Mouse (Mus musculus) urinary bladder, postnatal 4 days (tissue): ENCODE measurements at regions not wholly inside any gene's neighbourhood (a gene's known extent, or its start where the extent isn't known, plus 50 kb on each side); places are given as distances from the start of the nearest gene placed in this dataset.

Experiments used
- DNase-seq, 2 experiments: peaks; one replicate each; pipeline ENCODE4 v3.0.0; 2021 to 2022; ENCODE audit warnings: low spot score in 2 of 2

DNA sequence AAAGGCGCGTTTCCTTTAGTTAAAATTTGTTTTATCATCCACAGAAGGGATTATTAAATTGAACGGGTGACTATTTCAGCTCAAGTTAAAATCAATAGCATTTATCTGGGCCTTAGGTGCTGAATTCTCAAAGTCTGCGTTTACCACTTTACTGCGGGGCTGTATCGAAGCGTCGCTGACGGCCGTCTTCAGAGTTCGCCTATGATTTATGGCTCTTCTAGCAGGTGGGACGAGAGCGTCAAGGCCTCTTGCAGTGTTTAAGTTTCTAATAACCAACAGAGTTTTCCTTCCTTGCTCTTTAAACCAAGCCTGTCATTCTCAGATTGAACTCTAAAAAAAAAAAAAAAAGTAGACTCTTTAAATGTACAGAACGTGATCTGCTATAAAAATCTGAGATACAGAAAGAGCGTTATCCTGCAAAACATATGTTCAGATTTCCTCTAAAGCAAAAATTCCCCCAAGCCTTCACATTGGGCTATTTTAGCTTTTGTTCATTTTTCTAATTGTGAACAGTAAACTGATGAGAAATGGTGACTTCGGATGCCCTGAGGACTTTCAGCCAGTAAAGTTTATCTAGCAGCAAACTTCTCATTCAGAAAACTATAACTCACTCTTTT is 246.9 kb downstream of the Rpl36a-ps1 start:
- DNase-seq, result no peak

DNA sequence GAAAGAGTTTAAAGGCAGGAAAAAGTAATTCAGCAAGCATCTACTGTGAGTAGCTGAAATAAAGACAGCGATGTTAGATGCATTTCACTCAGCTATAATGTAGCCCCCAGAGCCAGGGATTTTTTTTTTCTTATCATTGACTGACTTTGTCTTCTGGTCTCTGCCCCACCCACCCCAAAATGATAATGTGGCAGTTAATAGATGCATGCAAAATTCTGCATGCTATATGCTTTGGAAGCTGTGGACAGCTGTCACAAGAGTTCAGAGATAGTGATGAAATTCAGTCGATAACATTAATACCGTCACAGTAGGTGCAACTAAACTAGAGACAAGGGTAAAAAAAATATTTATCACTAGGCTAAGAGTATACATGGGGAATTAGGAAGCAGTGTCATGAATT is 263.7 kb downstream of the Rpl36a-ps1 start:
- DNase-seq, result no peak

DNA sequence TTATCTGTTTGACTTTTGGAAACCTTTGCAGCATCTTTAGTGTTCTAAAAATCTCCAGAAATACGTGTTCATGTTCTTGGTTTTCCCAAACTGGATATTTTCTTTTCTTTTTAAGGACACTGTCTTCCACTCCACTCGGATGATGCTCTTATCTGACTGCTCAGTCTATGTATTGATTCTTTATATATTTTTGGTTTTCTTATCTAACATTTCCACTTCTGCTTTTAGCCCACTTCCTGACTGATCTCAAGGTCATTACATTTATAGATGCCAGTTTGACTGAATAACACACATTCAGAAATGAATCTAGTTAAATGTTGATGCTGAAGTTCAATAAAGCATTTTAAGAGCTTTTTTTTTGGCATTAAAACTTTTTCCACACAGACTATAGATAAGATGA is 265.3 kb downstream of the Rpl36a-ps1 start:
- DNase-seq, result no peak

DNA sequence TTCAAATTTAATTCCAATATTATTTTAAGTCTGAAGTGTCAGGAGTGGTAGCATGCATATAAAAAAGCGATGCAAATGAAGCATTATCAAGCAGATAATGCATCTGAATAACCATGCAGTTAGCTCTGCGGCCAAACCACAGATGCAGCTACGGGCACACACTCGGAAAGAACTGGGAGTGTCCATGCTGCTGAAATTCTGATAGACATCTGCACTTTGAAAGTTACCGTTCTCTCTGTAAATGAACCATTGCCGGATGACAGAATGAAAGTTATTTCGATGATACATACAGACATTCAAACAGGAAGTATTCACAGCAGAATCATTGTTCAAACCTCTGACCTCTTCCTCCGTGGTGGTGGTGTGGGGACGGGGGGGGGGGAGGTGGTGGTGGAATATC is 271.6 kb downstream of the Rpl36a-ps1 start:
- DNase-seq, result no peak

DNA sequence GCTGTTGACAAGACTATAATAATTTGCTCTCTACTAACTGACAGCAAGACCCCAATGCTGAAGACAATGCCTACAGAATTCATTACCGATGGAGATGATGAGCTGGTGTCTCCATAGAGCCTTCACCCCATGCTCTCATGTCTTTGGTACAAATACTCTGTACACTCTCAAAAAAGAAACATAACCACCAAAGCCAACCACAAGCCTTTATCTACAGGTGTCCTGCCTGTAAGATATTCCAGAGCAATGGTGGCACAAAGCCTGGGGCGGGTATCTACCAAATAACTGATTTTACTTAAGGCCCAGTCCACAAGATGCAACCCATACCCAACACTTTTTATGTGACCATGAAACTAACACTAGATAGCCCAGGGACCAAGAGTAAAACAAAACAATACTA is 273.1 kb downstream of the Rpl36a-ps1 start:
- no peak for DNase-seq

DNA sequence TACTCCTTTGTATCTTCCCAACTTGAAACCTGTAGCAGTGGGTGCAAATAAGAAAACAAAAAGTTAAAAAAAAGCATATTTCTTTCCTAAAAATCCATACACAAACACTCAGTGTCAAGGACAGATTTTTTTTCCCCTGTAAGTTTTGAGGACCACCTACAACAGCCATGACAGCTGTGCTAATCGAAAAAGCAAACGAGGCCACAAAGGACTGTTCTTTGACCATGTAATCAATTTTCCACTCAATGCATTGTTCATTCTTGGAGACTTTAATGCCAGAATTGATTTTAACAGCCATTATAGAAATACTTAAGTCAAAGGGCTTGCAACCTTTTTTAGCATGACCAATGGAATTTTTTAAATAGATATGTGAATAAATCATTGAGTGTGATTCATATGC is 286.1 kb downstream of the Rpl36a-ps1 start:
- no peak for DNase-seq

DNA sequence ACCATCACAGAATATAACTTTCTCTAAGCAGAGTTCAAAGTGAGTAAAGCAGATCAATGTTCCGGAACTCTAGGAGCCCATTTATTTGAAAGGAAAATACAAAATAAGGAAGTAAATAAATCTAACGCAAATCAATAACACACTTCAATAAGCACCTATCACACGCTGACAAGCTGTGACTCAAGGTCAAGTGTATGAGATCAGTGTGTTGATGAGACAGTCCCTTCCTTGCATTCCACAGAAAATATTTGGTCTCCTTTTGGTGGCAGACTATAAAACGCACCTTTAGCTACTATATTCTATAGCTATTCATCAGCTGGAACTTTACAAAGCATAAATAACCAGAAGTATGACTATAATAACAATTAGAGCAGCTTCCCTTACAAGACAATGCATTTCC is 286.5 kb downstream of the Rpl36a-ps1 start:
- no peak for DNase-seq

DNA sequence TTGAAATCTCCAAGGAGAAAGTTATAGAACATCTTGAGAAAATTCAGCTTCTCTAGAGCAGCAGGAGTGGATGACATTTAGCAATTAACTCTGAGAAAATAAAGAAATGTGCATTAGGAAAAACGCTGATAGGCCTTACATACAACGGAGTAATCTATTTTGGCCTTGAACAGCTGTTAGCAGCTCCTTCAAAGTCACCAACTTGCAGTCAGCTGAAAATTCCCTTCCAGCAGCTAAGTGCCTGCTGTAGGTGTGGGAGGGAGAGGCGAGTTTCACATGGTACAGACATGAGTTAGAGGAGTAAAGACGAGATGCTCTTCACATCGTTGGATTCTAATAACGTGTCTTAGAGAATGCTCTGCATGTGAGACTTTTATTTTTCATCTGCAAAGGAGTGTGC is 290.8 kb downstream of the Rpl36a-ps1 start:
- no peak for DNase-seq

DNA sequence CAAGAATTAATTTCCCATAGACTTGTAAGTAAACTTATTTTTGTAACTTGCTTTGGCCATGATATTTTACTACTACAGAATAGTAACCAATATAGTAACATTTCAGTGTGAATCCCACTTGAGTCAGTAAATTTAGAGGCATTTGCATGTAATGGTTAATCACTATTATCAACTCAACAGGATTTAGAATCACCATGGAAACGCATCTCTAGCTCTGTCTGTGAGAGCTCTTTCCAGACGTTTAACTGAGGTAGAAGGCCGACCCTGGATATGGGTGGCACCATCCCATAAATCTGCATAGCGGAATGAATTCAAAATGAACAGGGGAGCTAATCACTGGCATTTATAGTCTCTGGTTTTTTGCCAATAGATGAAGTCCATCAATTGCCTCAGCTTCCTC is 337.6 kb downstream of the Rpl36a-ps1 start:
- DNase-seq, result no peak

DNA sequence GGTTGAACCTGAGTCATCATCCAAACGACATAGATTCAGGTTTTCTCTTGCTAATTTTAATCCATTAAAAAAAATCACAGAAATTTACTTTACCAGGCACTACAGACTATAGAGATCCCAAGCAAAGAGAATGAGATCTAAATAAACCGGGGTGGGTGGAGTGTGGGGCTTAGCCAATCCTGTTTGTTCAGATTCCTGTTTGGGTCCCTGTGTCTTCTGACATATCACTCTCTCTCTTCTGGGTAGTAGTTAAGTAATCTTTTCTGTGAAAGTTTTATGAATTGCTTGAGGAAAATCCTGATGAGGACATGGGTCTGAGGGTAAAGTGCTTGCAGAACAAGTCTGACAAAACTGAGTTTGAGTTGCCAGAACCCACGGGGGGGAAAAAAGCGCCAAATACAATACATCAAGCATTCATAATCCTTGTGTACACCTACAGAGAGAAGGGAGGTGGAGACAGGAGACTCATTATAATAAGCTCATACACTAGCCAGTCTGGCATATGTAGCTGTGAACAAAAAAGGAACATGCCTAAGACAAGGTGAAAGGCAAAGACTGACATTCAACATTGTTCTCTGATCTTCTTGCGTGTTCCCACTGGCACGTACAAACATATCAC is 339.8 kb downstream of the Rpl36a-ps1 start:
- no peak for DNase-seq

DNA sequence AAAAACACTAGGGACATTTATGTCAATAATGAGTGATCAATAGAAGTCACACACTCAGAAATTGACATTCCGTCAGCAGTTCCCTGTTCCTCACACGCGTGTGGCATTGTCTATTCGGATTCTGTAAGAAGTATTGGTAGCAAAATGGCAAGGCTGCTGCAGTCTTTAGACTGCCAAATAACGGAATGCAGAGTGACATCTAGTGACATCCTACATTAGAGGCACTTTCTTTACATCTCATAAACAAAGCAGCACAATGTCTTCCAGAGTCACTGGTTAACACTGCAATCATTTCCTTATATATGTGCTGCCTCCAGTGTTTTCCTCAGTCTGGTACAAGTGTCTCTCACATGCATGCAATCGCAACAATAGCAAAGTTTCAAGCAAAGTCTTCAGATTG is 342.9 kb downstream of the Rpl36a-ps1 start:
- no peak for DNase-seq

DNA sequence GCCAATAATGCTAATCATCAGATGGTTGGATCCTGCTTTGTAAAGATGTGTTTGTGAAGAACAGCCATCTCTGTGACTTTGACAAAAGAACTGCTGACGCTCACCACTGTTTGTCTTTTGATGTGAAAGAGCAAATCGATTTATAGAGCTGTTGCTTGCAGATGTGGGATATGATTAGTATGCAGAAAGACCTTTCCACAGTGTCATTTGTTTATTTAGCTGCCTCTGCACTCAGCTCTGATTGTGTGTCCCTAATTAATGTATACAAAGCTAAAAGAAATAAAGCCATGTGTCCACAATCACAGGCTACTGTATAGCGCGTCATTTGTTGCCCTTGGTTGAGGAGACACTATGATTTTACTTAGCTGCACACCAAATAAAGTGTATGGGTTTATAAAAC is 343.6 kb downstream of the Rpl36a-ps1 start:
- no peak for DNase-seq

DNA sequence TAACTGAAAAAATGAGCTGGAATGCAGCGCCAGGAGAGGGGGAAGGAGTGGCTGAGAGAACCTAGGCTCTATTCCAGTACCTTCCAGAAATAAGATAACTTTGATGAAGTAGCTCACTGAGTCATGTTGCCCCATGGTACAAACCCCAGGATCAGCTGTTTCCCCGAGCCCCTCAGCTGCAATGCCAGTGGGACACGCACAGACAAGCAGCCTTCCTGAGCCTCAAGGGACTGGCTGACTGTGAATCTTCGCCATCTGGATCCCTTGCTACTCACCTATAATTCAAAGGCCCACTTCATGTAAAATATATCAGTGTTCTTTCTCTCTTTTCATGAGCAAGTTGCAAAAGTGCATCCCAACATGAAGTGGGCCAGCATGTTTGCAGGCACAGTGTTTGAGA is 346.5 kb downstream of the Rpl36a-ps1 start:
- DNase-seq, result no peak

DNA sequence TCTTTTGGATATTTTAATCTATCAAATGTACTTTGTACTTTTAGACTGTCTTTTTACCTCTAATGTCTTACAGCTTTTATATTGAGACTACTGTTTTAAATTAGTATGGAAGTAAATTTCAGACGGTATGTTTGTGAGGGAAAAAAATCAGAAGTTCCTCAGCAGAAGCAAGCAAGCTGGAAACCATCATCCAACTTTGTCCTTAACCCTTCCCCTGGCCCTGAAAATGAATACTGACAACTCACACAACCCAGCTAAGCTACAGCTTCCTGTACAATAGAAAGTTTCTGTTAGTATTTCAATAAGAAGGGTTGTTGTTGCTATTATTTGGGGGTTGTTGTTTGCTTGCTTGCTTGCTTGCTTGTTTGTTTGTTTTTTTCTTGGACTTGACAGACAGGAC is 350.4 kb downstream of the Rpl36a-ps1 start:
- no peak for DNase-seq

DNA sequence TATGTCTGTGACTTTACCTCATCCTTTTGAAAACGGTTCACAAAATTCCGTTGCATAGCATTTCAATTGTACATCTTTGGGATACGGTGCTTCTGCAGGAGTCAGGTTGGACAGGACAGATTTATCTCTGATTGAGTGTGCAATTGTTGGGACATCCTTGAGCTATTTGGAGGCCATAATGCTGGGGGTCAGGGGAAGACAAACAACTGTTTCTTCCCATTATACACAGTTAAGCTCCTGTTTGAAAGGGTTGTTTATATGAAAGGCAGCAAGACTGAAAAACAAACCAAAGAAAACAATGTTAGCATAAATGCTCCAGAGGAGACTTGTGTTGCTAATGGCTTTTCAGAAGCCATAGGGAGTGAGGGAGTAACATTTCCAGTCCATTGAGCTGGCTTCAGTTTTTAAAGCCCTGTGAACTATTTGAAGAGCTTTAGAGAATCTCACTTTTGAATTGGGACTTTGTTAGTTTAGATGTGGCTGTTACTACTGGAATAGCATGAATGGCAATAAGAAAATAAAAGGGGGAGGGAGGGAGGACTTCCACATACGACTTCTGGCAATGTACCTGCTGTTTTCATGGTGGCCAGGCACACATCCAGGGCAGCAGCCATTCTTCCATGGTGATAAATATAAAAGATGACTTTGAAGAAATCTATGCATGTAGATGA is 351.3 kb downstream of the Rpl36a-ps1 start:
- DNase-seq, result no peak

DNA sequence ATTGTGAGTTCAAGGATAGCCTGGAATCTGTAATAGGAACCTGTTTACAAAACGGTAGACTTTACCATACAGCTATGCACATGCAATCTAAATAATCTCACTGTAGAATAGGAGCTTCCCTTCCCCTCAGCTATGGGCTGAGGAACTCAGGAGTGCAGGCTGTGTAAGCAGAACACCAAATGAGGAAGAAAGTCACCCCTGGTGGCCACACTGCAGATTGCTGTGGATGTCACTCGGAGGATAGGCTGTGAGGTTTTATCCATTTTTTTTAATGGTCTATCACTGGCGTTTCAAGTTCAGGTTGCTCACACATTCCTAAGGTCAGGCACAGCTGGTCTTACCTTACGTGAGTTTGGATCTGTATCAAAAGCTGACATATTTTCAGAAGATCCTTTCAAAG is 365.1 kb downstream of the Rpl36a-ps1 start:
- DNase-seq, result no peak

DNA sequence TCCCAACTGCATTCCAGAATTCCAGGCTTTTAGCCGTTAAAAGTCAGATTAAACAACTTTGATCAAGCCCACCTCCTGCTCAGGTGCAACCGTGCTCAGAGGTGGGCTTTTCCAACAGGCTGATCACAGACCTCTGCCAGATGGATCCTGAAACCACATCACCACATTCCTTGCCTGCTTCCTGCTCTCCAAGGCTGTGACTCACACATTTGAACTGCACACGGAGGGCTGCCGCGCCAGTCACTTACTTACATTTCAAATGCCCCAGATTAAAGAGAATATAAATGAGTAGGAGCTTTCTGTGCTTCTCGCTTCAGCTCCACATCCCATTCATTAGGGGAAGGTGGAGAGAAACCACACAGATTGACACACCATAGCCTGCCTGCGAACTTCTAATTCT is 367.6 kb downstream of the Rpl36a-ps1 start:
- no peak for DNase-seq

DNA sequence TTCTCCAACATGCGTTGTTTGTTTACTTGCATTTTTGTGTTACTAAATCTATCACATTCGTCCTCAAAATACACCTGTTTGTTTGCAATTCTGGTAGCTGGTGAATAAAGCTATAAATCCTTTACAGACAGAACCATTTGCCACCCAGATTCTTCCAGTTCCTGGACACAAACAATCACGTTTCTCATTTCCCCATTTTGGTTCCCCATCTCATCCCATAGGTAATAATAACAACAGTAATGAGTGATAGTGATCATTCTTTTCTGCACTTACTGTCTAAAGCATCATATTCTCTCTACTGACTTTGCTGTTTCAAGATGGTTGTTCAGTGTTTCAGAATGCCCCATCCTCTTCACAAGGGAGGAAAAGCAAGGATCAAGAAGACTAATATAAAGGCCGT is 368.3 kb downstream of the Rpl36a-ps1 start:
- DNase-seq, result no peak

DNA sequence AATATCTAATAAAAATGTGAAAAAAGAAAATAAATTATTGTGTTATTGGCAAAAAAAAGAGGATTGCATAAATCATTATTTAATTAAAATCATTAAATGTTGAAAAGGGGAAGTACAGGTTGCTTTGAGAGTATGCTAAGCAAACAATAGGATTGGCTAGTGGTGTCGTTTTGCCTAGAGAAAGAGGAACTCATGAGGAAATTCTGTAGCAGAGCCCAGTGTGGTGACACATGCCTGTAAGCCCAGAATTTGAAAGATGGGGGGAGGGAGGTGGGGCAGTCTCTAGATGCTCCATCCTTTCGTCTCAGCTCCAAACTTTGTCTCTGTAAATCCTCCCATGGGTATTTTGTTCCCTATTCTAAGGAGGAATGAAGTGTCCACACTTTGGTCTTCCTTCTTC is 388.3 kb downstream of the Rpl36a-ps1 start:
- no peak for DNase-seq

DNA sequence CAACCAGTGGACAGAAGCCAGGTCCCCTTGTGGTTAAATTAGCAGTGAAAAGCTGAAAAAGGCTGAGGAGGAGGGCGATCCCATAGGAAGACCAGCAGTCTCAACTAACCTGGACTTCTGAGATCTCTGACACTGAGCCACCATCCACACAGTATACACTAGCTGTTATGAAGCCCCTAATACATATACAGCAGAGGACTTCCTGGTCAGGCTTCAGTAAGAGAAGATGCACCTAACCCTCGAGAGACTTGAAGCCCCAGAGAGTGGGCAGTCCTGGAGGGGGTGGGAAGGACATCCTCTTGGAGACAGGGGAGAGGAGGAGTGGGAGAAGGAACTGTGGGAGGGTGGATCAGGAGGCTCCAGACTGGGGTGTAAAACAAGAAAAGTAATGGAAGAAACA is 397.9 kb downstream of the Rpl36a-ps1 start:
- DNase-seq, result no peak

DNA sequence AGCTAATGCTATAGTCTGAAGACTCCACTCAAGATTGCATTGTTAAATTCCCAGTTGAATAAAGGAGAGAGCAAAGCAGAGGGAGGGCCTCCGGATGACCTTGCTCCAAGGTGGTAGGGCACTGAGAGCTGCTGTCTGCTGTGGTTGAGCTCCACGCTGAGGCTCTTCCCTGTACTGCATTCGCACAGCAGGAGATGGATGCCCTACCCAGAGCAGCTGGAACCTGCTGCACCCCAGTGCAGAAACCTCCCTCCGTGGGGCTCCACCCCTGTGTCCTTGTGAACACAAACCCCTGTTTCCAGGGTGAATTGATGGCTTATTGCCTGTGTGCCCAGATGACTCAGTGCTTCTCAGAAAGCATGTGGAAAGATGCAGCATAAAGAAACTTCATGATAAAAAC is 404.3 kb downstream of the Rpl36a-ps1 start:
- DNase-seq, result peak in 1 of 2 experiments; percentile 39

DNA sequence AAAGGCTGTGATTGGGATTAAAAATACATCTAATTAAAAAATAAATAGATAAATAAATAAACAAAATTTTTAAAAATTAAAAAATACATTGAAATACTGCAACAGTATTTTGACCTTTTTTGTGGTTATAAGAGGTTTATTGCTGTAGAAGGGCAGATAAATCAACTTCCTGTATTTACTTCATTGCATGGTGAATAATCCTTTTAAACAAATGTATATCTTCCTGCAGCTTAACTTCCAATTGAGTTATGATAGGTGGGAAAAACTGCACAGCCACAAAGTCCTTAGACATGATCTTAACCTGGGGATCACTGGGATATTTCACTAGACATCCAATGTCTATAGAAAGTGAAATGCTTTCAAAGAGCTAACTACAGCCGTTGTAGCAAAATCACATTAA is 402.1 kb upstream of the Dach1 start:
- no peak for DNase-seq

DNA sequence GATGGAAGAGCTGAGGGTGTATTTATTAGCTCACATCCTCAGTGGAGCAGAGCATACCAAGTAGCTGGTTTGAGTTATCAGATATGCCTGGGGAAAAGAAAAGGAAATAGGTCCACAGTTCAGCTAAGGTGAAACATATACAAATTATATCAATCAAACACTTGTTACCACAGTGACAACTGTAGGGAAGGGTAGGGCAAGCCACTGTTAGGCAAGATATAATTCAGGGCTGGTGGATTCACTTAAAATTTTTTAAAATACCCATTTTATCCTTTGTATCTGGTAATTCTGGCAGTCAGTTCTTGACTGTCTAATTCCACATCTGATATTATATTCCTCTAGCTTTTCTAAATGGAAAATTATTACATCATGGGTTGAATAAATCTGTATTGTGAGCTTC is 392.4 kb upstream of the Dach1 start:
- no peak for DNase-seq

DNA sequence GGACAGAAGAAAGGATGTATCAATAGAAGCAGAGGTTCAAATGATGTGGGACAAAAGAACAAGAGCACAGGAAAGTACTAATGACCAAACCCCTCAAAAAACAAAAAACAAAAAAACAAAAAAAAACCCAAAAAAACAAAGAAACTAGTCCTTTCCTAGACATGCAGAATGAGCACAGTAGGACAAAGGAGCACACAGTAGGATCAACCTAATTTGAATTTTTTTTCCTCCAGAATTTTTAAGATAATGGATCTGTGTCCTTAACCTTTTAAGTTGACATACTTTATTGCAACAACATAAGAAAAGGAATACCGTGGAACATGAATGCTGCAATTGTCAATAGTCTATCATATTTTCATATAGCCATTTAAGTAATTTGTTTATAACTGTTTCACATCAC is 370.2 kb upstream of the Dach1 start:
- DNase-seq, result no peak
